ENCODE assay signal across 7 mouse cellular contexts in the genomic region with DNA sequence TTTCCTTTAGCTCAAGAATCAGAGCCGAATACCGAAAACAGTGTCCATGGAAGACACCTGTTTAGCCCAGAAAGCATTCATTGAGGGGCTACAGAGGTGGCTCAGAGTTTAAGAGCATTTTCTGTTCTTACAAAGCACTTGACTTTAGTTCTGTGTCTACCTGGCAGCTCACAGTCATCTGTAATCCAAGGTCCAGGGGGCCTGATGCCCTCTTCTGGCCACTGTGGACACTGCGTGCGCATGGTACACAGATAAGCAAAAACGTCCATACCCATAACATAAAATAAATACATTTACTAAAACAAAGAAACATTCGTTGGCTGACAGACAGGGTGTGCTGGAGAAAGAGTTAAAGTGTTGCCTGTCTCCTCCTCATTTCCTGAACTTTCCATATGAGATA. TPM values are rescaled to one million over a fixed set of nuclear protein-coding genes. Genes with fewer than 3 reads are reported as not detected.
DNase-seq lines count a peak whose midpoint lies in the region; ATAC-seq lines count a peak whose summit lies in the region.

No protein-coding gene starts in this region.

- ATAC-seq in common myeloid progenitor, adult 5-6 weeks (replicated peaks; ENCODE audit: low read depth, poor library complexity, severe bottlenecking), result peak; percentile 75

- peak; percentile 21 for DNase-seq in ovary, postnatal 10 days (ENCODE audit: low spot score)
- DNase-seq in ovary, adult 18-20 months (ENCODE audit: low spot score), result no peak
- peak; percentile 46 to 62 for DNase-seq in adrenal gland, adult 18-20 months (ENCODE audit: low spot score in 2 of 2)
- peak; percentile 56 for DNase-seq in induced T-regulatory cell, adult 2 months (ENCODE audit: low read depth)
- peak; percentile 33 to 48 for DNase-seq in lung, adult 18-20 months
- peak; percentile 27 for DNase-seq in right cerebral cortex, postnatal 25 days

RNA-seq across cellular contexts. Expression of a gene that starts 59.6 kb away (rescaled TPM):
- total RNA-seq in adrenal gland, adult 18-20 months (2021), result under 1 TPM in 1 of 2 experiments, not detected in 1; 0.06 TPM
- 0.37 TPM in 1 of 2 replicates, not detected in the other for total RNA-seq in common myeloid progenitor, adult 5-6 weeks (2017)
